Mouse (Mus musculus): Measurements from ENCODE around the gene Cep131.

GRCm38 (mm10) chr11:120063326-120063725 lies 23.3 kb downstream of the Cep131 start:
- TF ChIP-seq ZKSCAN1 (IDR thresholded peaks at IDR 0.05; ENCODE audit: borderline replicate concordance, low read depth, low read length) = no peak
- no peak for TF ChIP-seq CTCF (conservative IDR thresholded peaks at IDR 0.05 in 1 of 2, IDR thresholded peaks at IDR 0.05 in 1 of 2; ENCODE audit: low read depth in 2 of 2, low read length in 2 of 2)

Data from CH12.LX (cell line).